Mouse (Mus musculus) G1E (cell line): ENCODE measurements at regions not wholly inside any gene's neighbourhood (a gene's known extent, or its start where the extent isn't known, plus 50 kb on each side); places are given as distances from the start of the nearest gene placed in this dataset.

Experiments
- ATAC-seq: 2 replicates; pipeline ENCODE4 v1.8.0; 2016; ENCODE audit warnings: mild to moderate bottlenecking; ENCODE audit not compliant: insufficient number of reproducible peaks, poor library complexity, low FRiP score, severe bottlenecking; ENCODE audit errors: extremely low read depth
- DNase-seq: peaks from one replicate; pipeline ENCODE4 v3.0.0; 2012; ENCODE audit warnings: low spot score
- H3K27me3 ChIP-seq: 2 replicates; pipeline ENCODE4 v1.6.1; 2012; ENCODE audit warnings: mild to moderate bottlenecking, low read length, inconsistent platforms; ENCODE audit not compliant: insufficient read depth
- H3K36me3 ChIP-seq: replicated peaks from 2 replicates; pipeline ENCODE3; 2012; ENCODE audit warnings: mild to moderate bottlenecking, inconsistent platforms
- H3K4me1 ChIP-seq: 2 replicates; pipeline ENCODE4 v1.6.1; 2012; ENCODE audit warnings: low read depth, low read length, inconsistent platforms, mixed read lengths; ENCODE audit not compliant: insufficient read depth
- H3K4me3 ChIP-seq: 2 replicates; pipeline ENCODE4 v1.5.1; 2012; ENCODE audit warnings: low read depth, mild to moderate bottlenecking, inconsistent platforms, low read length, moderate library complexity, mixed read lengths
- H3K9me3 ChIP-seq: replicated peaks from 2 replicates; pipeline ENCODE4 v1.6.1; 2012; ENCODE audit warnings: inconsistent platforms
- CTCF ChIP-seq: IDR thresholded peaks from 2 replicates; pipeline ENCODE4 v1.5.1; 2012; ENCODE audit warnings: low read depth, low read length, inconsistent platforms, mixed read lengths
- GATA1 ChIP-seq: IDR thresholded peaks from 2 replicates; pipeline ENCODE4 v1.6.1; 2012; ENCODE audit warnings: borderline replicate concordance, low read length, inconsistent platforms, mixed read lengths
- GATA2 ChIP-seq: IDR thresholded peaks from 2 replicates; pipeline ENCODE4 v1.6.1; 2012; ENCODE audit warnings: low read depth, low read length, inconsistent platforms, borderline replicate concordance
- POLR2AphosphoS5 ChIP-seq: IDR thresholded peaks from 2 replicates; pipeline ENCODE4 v1.6.1; 2012; ENCODE audit warnings: low read depth, low read length, inconsistent platforms; ENCODE audit not compliant: insufficient replicate concordance
- TAL1 ChIP-seq: conservative IDR thresholded peaks from 2 replicates; pipeline ENCODE4 v1.6.1; 2012; ENCODE audit warnings: low read depth, low read length, inconsistent platforms, mixed read lengths

- peaks cover 2% of the 10 kb centered on the region; the same call in 1 of the 2 replicates for H3K27me3 ChIP-seq
- no peak overlapping the region for H3K4me3 ChIP-seq
- H3K36me3 ChIP-seq: no peaks in the 10 kb centered on the region
- ATAC-seq: 0 out of 2 replicates have a peak, but pooled peaks have one; percentile 40
- H3K4me1 ChIP-seq: no peaks in the 10 kb centered on the region
- H3K9me3 ChIP-seq: no peaks in the 10 kb centered on the region
- TF ChIP-seq POLR2AphosphoS5 (no peak), GATA2 (no peak), TAL1 (no peak), GATA1 (no peak), CTCF (peak; percentile 86)
- no peak for DNase-seq
Measured at GRCm38 (mm10) chr1:77972301-77972717, 224.6 kb downstream of the Pax3 start.

GRCm38 (mm10) chr1:77964656-77965335, 232.1 kb downstream of the Pax3 start:
- Histone ChIP-seq H3K27me3 (no peaks in the 10 kb centered on the region), H3K4me3 (no peak overlapping the region), H3K36me3 (no peaks in the 10 kb centered on the region), H3K9me3 (no peaks in the 10 kb centered on the region), H3K4me1 (no peaks in the 10 kb centered on the region)
- no peak for DNase-seq
- no peak for ATAC-seq
- TF ChIP-seq GATA2 (no peak), CTCF (no peak), POLR2AphosphoS5 (no peak), TAL1 (no peak), GATA1 (no peak)

- H3K4me3 ChIP-seq: no peak overlapping the region
- H3K27me3 ChIP-seq: no peaks in the 10 kb centered on the region
- DNase-seq (no peak), ATAC-seq (no peak)
- H3K9me3 ChIP-seq: no peaks in the 10 kb centered on the region
- no peaks in the 10 kb centered on the region for H3K36me3 ChIP-seq
- no peaks in the 10 kb centered on the region for H3K4me1 ChIP-seq
- TF ChIP-seq GATA2 (no peak), GATA1 (no peak), TAL1 (no peak), CTCF (no peak), POLR2AphosphoS5 (no peak)
Measured at GRCm38 (mm10) chr1:77959309-77959708, 237.6 kb downstream of the Pax3 start.

- Histone ChIP-seq H3K4me3 (no peak overlapping the region), H3K36me3 (no peaks in the 10 kb centered on the region), H3K9me3 (no peaks in the 10 kb centered on the region), H3K27me3 (no peaks in the 10 kb centered on the region), H3K4me1 (no peaks in the 10 kb centered on the region)
- TF ChIP-seq TAL1: no peak
- no peak for TF ChIP-seq CTCF
- no peak for TF ChIP-seq GATA1
- TF ChIP-seq GATA2: no peak
- no peak for TF ChIP-seq POLR2AphosphoS5
- DNase-seq: no peak
- no peak for ATAC-seq
Measured at GRCm38 (mm10) chr1:77957156-77957767, 239.7 kb downstream of the Pax3 start.

GRCm38 (mm10) chr1:77947894-77948293, 249.0 kb downstream of the Pax3 start:
- Histone ChIP-seq H3K27me3 (no peaks in the 10 kb centered on the region), H3K9me3 (no peaks in the 10 kb centered on the region), H3K4me3 (no peak overlapping the region), H3K4me1 (no peaks in the 10 kb centered on the region), H3K36me3 (no peaks in the 10 kb centered on the region)
- ATAC-seq (no peak), DNase-seq (no peak)
- TF ChIP-seq GATA2 (no peak), GATA1 (no peak), POLR2AphosphoS5 (no peak), CTCF (no peak), TAL1 (no peak)

- Histone ChIP-seq H3K4me1 (no peaks in the 10 kb centered on the region), H3K27me3 (no peaks in the 10 kb centered on the region), H3K9me3 (no peaks in the 10 kb centered on the region), H3K36me3 (no peaks in the 10 kb centered on the region), H3K4me3 (no peak overlapping the region; the same call in 1 of the 2 replicates)
- TF ChIP-seq GATA2 (no peak), CTCF (no peak), GATA1 (no peak), POLR2AphosphoS5 (no peak), TAL1 (no peak)
- no peak for ATAC-seq
- no peak for DNase-seq
Measured at GRCm38 (mm10) chr1:77944327-77944645, 252.6 kb downstream of the Pax3 start.
